Mouse (Mus musculus): Measurements from ENCODE around the gene Gm21663.
"Not testable (repeated sequence)": the region's sequence is repeated elsewhere in the genome, so short reads cannot be mapped to it uniquely, and the experiment has no call there.

GRCm38 (mm10) chr5:25988550-25988949 is 46.4 kb upstream of the Gm21663 start, which contains the start of gene Gm21698:
- not testable (repeated sequence) for TF ChIP-seq CTCF (IDR thresholded peaks at IDR 0.05; ENCODE audit: control insufficient read depth, insufficient read depth, low read length); POLR2A (IDR thresholded peaks at IDR 0.05; ENCODE audit: borderline replicate concordance, control insufficient read depth, low read depth, low read length)
